Mouse (Mus musculus): ENCODE measurements around the gene Fam50b. TPM values are rescaled to one million over a fixed set of nuclear protein-coding genes. Genes with fewer than 3 reads are reported as not detected.

The Fam50b gene
- not detected in 3 replicates for total RNA-seq (2017)

DNA sequence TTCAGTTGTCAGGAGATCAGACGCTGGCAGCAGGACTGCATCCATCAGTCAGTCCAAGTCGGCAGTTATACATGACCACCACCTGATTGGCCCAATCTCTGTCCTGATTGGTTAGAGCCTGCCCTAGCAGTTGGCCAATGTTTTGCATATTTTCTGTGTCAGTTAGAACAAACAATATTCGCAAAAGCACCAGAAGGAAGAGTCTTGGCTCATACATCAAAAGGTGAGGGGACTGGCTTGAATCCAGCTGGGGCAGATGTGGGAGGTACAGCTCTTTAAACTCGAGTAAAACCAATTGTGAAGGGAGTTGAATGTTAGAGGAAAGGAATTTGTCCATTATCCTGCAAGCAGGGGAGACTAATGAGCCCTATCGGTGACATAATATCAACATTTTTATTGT lies at the start of gene Fam50b:
Gene Fam50b, plus strand, starts transcription at position 165 of the 400 bp plus-strand sequence.
- ATAC-seq (replicated peaks; ENCODE audit: insufficient number of reproducible peaks, low FRiP score, low TSS enrichment, poor library complexity, severe bottlenecking) = no peak

DNA sequence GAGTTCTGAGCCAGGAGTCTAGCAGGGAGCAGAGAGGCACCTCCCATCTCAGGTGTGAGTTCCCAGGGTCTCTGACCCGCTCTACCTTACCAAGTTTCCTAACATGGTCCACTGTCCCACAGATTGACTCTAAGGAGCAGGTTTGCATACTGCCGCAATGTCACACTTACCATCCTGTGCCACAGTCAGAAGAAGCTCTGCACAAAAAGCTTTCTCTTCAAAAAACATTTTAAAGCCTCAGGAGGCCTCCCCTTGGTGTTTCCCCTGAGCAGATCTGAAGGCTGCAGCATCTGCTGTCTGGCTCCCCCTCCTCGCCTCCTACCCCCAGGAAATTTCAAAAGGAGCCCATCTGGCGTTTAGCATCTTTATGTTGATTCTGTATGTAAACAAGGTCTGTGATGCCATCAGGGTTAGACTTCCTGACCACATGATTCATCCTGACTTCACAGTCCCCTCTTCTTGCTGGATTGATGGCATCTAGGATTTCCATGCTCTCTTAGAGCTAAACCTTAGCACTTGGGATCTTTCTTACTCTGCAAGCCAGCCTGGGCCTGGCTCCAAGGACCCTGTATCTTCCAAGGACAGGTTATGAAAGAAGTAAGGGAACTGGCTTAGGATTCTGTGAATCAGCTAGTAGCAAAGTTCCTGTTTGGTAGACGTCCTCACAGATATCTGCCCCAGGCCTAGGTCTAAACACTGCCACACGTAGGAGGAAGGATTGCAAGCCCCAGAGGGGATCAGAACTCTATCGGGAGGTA lies 49.5 kb upstream of the Fam50b start:
- ATAC-seq (replicated peaks; ENCODE audit: insufficient number of reproducible peaks, low FRiP score, low TSS enrichment, poor library complexity, severe bottlenecking) = no peak

DNA sequence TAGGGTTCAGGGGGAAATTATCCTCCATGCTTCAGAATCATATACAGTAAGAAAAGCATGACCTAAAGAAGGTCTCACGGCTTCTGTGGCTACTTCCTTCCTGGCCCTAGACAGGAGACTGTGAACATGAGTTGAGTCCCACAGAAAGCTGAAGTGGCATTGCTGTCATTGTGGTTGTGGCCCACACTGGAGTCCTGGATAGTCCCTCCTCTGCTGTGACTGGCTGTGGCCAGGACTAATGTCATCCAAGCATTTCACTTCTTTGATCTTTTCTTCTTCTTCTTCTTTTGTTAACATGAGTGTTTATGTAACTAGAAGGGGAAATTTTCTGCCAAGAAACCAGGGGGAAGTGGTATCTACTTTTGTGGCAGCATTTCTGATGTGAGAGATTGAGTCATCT lies 43.6 kb upstream of the Fam50b start:
- 0 out of 2 replicates have a peak, but pooled peaks have one; percentile 40 for ATAC-seq (replicated peaks; ENCODE audit: insufficient number of reproducible peaks, low FRiP score, low TSS enrichment, poor library complexity, severe bottlenecking)

DNA sequence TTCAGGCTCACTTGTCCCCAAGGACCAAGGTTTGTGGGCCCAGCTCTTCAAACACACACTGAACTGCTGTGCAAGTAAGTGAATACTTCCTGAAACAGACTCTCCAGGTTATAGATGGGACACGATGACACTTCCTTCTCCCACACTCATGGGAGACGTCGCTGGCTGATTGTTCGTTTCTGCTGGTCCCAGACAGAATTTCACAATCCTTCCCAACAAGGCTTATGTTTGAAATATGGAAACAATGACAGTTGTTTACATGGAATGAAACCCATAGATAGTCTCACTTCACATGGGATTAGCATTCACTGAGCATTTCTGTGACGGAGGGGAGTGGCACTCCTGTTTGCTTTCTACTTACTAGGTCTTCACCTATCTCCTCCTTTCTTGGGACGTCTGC lies 41.5 kb upstream of the Fam50b start:
- no peak for ATAC-seq (replicated peaks; ENCODE audit: insufficient number of reproducible peaks, low FRiP score, low TSS enrichment, poor library complexity, severe bottlenecking)

DNA sequence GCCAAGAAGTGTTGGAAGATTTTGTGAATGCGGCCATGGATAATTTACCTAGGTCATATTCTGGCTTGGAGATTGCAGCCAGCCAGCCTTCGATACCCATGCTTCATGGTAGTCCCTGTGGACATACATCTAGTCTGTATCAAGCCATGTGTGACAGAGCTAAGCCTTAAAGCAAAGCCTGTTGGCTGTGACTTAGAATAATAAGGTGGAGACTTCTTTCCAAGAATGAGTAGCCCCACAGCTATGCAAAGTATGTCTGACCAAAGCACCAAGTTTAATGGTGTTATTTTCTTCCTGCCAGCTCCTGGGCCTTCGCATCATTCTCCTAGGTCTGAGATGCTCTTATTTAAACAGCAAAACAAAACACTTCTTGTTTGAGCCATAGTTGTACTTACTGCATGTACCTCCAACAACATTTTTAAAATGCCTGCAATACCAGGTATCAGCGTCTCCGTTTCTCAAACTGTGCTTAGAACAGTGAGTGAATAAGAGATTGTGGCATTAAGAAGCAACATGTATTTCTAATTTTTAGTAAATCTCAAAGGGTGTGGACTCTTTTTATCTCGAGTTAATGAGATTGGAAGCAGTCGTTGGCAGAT lies 37.8 kb upstream of the Fam50b start:
- no peak for ATAC-seq (replicated peaks; ENCODE audit: insufficient number of reproducible peaks, low FRiP score, low TSS enrichment, poor library complexity, severe bottlenecking)

DNA sequence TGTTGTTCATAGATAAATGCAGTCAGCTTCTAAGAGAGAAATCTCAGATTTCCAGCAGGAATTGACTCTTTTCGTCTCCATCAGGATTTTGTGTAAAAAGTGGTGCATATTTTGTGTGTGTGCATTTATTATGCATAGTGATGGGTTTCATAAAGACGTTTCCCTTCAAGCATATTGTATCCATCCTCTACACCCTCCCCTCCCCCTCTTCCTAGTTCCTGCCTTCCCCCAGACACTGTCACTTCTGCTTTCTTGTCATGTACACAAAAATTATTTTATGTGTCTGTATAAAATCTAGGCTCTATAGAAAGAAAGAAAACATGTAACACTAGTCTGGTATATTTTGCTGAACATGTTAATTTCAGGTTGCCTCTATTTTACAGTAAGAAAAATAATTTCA lies 34.6 kb upstream of the Fam50b start:
- no peak for ATAC-seq (replicated peaks; ENCODE audit: insufficient number of reproducible peaks, low FRiP score, low TSS enrichment, poor library complexity, severe bottlenecking)

DNA sequence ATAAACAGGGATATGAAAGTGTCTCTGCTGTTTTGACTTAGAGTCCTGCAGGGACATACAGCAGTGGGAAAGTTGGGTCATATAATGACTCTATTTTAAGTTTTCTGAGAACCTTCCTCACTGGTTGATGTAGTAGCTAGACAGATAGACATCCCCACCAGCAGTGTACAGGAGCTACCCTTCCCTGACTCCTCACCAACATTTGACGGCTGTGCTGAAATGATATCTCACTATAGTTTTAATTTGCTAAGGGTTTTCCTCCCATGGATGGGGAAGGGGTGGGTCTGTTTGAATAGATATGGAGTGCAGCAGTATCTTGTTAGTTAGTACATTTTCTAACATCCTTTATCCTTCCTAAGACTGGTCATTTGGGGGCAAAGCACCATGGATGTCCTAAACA lies 34.0 kb upstream of the Fam50b start:
- ATAC-seq (replicated peaks; ENCODE audit: insufficient number of reproducible peaks, low FRiP score, low TSS enrichment, poor library complexity, severe bottlenecking) = no peak

DNA sequence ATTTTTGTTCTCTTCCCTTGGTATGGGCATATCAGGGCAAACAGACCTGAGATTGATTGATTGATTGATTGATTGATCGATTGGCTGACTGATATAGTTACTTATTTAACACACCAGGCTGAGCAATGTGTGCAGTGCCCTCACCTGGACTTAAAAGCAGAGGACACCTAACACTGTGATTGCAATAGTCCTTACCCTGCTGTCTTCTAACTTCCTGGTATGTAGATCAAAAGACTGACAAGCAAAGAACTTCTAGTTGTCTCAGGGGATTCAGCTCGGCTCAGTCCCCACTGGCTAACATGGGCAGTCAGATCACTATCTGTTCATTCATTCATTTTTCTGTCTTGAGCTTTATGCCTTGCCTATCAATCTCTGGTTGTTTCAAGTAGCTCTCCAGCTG lies 31.3 kb upstream of the Fam50b start:
- ATAC-seq (replicated peaks; ENCODE audit: insufficient number of reproducible peaks, low FRiP score, low TSS enrichment, poor library complexity, severe bottlenecking) = no peak

DNA sequence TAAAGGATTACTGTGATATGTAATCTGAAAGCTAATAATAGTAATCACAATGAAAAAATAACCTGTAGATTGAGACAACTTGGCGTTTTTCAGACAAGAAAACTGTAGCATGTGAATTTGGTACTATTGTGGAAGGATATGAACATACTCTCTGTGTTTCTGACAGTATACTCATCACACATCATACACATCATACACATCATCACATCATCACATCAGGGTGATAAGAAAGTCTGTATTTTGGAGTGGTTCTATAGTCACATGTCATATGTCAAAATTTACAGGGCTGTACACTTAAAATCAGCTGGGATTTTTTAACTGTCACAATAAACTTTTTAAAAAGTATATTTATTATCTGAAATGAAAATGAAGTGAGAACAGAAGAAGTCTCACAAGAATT lies 30.9 kb upstream of the Fam50b start:
- no peak for ATAC-seq (replicated peaks; ENCODE audit: insufficient number of reproducible peaks, low FRiP score, low TSS enrichment, poor library complexity, severe bottlenecking)

DNA sequence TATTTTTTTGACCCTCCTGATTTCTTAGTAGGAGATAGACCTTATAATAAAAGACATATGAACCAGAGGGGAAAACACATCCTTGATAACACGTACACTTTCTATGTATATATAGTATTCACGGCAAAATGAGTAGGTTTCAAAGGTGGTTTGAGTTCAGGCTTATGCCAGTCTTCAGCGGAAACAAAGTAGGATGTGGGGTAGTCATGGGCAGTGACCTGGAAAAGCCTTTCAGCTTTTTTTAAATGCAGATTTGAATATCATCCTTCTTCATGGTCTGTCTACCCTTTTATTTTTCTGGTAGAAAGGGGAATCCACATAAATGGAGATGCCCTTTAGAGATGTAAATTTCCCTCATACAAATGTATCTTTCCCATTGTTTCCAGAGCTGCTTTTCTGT lies 29.8 kb upstream of the Fam50b start:
- ATAC-seq (replicated peaks; ENCODE audit: insufficient number of reproducible peaks, low FRiP score, low TSS enrichment, poor library complexity, severe bottlenecking) = no peak

DNA sequence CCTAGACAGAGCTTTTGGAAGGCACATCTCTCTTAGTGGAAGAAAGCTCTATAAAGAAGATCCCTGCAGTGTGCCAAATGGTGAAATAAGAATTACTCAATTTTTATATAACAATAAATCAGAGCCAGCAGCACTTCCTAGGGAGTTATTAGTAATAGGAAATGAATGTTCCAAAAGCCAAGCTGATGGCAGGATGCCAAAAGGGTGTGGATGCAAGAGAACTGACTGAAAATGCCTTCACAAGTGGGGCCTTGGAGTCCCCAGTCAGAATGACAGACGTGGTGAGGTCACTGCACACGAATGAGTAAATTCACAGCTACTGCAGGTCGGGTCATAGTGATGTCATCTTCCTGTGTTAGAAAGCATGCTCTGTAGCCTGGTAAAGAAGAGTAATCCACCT lies 25.7 kb upstream of the Fam50b start:
- no peak for ATAC-seq (replicated peaks; ENCODE audit: insufficient number of reproducible peaks, low FRiP score, low TSS enrichment, poor library complexity, severe bottlenecking)

DNA sequence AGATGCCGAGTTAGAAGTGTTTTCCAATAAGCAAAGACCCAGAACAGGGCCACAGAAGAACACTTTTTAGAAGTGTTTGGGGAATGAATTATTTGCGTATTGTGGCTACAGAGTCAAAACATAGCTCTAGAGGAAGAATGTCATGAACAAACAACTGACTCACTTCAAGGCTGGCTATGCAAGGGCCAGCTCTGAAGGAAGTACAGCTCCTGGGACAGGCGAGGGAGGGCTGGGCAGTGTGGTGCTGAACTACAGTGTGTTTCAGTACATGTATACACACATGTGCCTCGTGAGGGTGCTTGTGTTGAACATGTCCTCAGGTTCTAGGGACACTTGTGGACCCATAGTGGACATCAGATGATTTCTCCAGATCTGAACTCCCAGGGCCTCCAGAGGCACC lies 25.1 kb upstream of the Fam50b start:
- ATAC-seq (replicated peaks; ENCODE audit: insufficient number of reproducible peaks, low FRiP score, low TSS enrichment, poor library complexity, severe bottlenecking) = no peak

DNA sequence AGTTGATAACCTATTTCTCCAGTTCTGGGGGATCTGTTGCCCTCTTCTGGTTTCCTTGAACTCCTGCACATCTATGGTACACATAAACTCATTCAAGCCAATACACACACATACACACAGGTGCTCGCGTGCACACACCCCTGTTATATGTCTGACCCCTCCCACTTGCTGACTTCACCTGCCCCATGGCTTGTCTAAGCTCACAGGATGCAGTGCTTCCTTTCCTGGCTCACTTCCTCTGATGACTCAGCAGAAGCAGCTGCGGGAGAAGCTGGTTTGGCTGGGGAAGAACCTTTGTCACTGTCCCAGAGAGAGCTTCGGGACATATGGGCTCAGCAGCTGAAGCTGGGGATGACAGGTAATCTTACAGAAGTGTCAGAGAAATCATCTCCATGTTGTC lies 23.2 kb upstream of the Fam50b start:
- no peak for ATAC-seq (replicated peaks; ENCODE audit: insufficient number of reproducible peaks, low FRiP score, low TSS enrichment, poor library complexity, severe bottlenecking)

DNA sequence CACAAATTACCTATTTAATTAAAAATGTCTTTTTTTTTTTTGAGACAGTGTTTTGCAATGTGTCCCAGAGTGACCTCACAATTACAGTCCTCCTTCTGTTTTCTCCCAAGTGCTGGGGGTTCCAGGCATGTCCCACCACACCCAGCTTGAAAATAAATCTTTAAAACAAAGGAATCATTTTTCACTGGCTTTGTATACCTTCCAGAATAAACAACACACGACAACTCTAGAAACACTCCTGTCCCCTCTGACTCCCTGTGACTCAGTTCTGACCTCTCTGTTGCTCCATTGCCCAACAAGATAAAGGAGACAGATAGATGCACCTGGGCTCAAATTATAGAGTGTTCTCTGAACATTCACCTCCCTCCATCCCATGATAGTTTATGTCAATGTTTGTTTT lies 21.8 kb upstream of the Fam50b start:
- no peak for ATAC-seq (replicated peaks; ENCODE audit: insufficient number of reproducible peaks, low FRiP score, low TSS enrichment, poor library complexity, severe bottlenecking)

DNA sequence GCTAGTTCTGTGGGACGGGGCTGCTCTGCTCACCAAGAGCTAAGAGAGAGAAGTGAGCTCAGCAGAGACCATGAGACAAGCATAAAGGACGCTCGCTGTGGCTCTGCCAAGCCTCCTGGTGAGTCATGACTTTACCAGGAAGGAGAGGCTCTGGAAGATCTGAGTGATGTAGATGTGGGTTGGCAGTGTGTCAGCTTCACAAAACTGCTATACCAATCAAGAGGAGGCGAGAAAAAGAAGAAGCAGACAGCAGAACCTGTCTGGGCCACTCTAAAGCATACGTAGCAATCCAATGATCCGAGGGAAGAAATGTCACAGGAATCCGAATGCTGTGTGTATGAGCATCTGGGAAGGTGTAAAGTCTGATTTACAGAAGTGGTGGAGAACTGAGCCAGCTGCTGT lies 19.2 kb upstream of the Fam50b start:
- ATAC-seq (replicated peaks; ENCODE audit: insufficient number of reproducible peaks, low FRiP score, low TSS enrichment, poor library complexity, severe bottlenecking) = no peak

DNA sequence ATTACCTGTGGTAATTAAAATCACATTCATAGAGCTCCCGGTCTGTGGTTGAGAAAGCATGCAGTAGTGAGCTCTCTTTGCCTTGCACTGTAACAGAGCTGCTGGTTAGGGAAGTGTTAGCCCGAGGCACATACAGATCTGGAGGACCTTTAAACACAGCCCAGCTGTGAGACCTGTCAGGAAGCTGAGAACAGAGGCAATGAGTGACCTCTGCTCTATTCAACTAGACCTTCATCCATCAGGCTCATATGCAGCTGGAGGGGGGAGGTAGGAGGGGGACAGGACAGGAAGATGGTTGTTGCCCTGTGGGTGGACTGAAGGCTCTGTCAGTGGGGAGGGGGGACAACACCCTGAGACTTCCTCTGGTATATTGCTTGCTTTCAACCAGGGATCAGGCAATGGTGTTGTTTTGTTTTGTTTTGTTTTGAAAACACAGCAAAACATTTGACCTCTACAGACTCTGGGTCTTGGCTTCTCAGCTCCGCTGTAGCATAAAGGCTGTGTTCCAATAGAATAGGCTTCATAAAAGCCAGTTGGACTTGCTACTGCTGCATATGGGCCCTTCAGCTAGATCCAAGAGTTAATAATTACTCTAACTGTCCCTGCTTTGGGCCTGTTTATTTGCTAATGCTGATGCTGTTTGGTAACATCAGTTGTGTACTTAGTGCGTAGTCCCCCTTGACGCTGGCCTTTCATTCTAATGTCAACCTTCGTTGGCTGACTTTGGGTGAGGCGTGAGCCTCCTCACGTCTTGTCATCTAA lies 9.6 kb upstream of the Fam50b start:
- no peak for ATAC-seq (replicated peaks; ENCODE audit: insufficient number of reproducible peaks, low FRiP score, low TSS enrichment, poor library complexity, severe bottlenecking)

DNA sequence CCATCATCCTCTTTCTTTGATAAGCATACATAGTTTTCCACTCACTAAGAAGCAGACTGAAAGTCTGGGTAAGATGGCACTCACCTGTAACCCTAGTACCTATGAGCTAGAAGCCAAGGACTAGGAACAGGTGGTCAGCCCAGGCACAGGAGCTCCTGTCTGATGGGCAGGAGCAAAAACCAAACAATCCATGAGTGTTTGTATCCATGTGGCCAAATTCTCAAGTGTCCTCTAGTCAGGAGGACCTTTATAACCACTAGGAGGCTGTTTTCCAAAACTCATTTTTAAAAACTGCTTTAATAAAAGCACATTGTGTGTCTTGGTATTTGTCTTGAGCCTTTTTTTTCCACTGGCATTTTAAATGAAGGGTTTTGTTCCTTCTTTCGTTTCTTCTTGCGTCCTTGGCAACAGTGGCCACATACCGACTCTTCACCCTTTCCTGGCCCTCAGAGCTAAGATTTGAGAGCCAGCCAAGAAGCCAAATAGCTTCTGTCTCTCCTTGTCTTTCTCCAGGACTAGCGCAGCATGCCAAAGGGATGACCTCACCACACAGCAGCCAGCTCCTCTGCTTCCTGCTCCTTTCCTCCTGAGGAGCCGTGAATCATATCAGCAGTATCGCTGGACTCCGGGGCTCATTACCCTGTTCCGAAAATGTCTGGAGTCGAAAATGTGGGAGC lies 8.7 kb upstream of the Fam50b start:
- no peak for ATAC-seq (replicated peaks; ENCODE audit: insufficient number of reproducible peaks, low FRiP score, low TSS enrichment, poor library complexity, severe bottlenecking)

DNA sequence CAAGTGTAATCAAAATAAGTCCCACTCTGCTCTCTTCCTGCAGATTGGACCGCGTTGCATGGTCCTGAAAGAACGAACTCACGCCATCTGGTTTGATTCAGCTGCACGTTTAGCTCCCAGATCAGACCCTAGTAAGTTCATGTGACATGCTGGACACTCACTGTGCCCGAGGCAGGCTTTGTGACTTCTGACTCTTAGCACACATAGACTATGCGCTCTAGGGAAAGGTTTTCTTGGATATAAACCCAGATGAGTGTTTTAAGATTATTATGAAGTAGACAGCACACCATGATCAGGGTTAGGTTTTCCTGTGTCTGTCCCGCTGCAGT lies 8.2 kb upstream of the Fam50b start:
- ATAC-seq (replicated peaks; ENCODE audit: insufficient number of reproducible peaks, low FRiP score, low TSS enrichment, poor library complexity, severe bottlenecking) = no peak

DNA sequence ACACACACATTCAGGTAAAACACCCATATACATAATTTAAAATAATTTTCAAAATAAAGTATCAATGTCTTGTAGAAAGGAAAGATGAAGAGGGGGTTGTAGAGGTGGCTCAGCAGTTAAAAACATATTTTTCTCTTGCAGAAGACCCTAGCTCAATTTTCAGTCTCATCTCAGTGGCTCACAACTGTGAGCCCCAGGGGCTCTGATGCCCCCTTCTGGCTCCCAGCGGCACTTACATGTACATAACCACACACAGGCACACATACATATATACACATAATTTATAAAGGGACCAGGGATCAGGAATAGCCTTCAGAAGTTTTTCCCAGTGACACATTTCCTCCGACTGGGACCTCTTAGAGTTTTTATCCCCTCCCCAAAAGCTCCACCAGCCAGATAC lies 7.6 kb upstream of the Fam50b start:
- ATAC-seq (replicated peaks; ENCODE audit: insufficient number of reproducible peaks, low FRiP score, low TSS enrichment, poor library complexity, severe bottlenecking) = no peak

DNA sequence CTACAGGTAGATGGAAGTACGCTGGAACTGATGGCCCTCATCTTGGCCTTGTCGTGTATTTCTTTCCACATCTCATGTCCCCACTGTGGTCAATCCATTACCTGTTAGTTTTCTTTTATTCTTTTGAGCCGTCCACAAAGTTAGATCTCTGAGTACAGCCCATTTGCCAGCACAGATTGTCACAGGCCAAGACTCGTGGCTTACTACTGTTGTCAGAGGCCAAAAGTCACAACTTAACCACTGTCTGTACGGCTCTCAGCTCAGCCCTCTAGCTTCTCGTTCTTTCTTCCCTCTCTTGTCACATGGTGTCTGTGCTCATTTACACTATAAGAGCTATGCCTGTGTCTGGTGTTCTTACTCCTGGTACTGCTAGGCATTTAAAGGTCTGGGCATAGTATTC lies 3.1 kb upstream of the Fam50b start:
- ATAC-seq (replicated peaks; ENCODE audit: insufficient number of reproducible peaks, low FRiP score, low TSS enrichment, poor library complexity, severe bottlenecking) = no peak
